Mouse (Mus musculus) monocyte, adult 5-6 weeks (primary cell): ENCODE results near the gene Fam102b. TPM values are rescaled to one million over a fixed set of nuclear protein-coding genes. Genes with fewer than 3 reads are reported as not detected.

ENCODE experiments used
- ATAC-seq: fragments of 153-309, 156-312 bp; replicated peaks from 2 replicates; pipeline ENCODE4 v1.8.0; 2017; ENCODE audit warnings: mild to moderate bottlenecking; ENCODE audit not compliant: low TSS enrichment, insufficient number of reproducible peaks, severe bottlenecking, poor library complexity, low FRiP score
- total RNA-seq: library from RNA; stranded (forward); fragments of 200-1000, 200-491, 200-594 nt; gene quantifications from 3 replicates; pipeline ENCODE4 v1.2.3, GENCODE M21; 2017

Fam102b gene
- 17.6 to 26.8 TPM (median 25.0 TPM) in 3 replicates for total RNA-seq

- ATAC-seq, result peak; percentile 74
These were observed at the start of gene Fam102b for GRCm38 (mm10) chr3:109027515-109027987. Fam102b (minus strand) TSS chr3:109027607.

GRCm38 (mm10) chr3:109062989-109063388, 35.6 kb upstream of the Fam102b start:
- peak; percentile 85; the same call in 1 of the 2 replicates for ATAC-seq

GRCm38 (mm10) chr3:109062391-109062790, 35.0 kb upstream of the Fam102b start:
- no peak for ATAC-seq

GRCm38 (mm10) chr3:109059903-109060302, 32.5 kb upstream of the Fam102b start:
- no peak for ATAC-seq

- no peak for ATAC-seq
These were observed 24.5 kb upstream of the Fam102b start for GRCm38 (mm10) chr3:109051946-109052331.

- no peak for ATAC-seq
These were observed 23.9 kb upstream of the Fam102b start for GRCm38 (mm10) chr3:109051056-109051945.

- ATAC-seq, result no peak
These were observed 20.4 kb upstream of the Fam102b start for GRCm38 (mm10) chr3:109047707-109048283.

- no peak for ATAC-seq
These were observed 19.0 kb upstream of the Fam102b start for GRCm38 (mm10) chr3:109046428-109046827.

GRCm38 (mm10) chr3:109043395-109043794, 16.0 kb upstream of the Fam102b start:
- ATAC-seq, result no peak

GRCm38 (mm10) chr3:109040908-109041307, 13.5 kb upstream of the Fam102b start:
- ATAC-seq, result no peak

- ATAC-seq, result no peak
These were observed 7.0 kb upstream of the Fam102b start for GRCm38 (mm10) chr3:109034411-109034810.

GRCm38 (mm10) chr3:109032306-109032705, 4.9 kb upstream of the Fam102b start:
- no peak for ATAC-seq

GRCm38 (mm10) chr3:109031626-109032025, 4.2 kb upstream of the Fam102b start:
- ATAC-seq, result no peak

GRCm38 (mm10) chr3:109030817-109031216, 3.4 kb upstream of the Fam102b start:
- ATAC-seq, result no peak

- no peak for ATAC-seq
These were observed 2.3 kb upstream of the Fam102b start for GRCm38 (mm10) chr3:109029661-109030060.

GRCm38 (mm10) chr3:109026991-109027470, 376 bp downstream of the Fam102b start:
- ATAC-seq, result no peak

GRCm38 (mm10) chr3:109026462-109026990, 881 bp downstream of the Fam102b start:
- no peak for ATAC-seq

GRCm38 (mm10) chr3:109025579-109025978, 1.8 kb downstream of the Fam102b start:
- peak; percentile 61 for ATAC-seq

GRCm38 (mm10) chr3:109023066-109023465, 4.3 kb downstream of the Fam102b start:
- no peak for ATAC-seq
